Mouse (Mus musculus) embryo, embryonic 9.5 days (tissue): ENCODE results near the gene Gm28053.

ENCODE experiments used
- DNase-seq: peaks from one replicate; pipeline ENCODE4 v3.0.0-alpha.2; 2017; ENCODE audit errors: extremely low spot score

Gene Gm28053

GRCm38 (mm10) chr6:48692962-48693361, 25.4 kb upstream of the Gm28053 start:
- no peak for DNase-seq

GRCm38 (mm10) chr6:48696830-48697554, 21.4 kb upstream of the Gm28053 start:
- DNase-seq = no peak

GRCm38 (mm10) chr6:48697555-48697930, 20.9 kb upstream of the Gm28053 start:
- DNase-seq = no peak

- no peak for DNase-seq
These were observed 20.1 kb upstream of the Gm28053 start for GRCm38 (mm10) chr6:48698066-48698856.

- DNase-seq = no peak
These were observed 19.5 kb upstream of the Gm28053 start for GRCm38 (mm10) chr6:48698888-48699287.

GRCm38 (mm10) chr6:48700251-48701075, 17.9 kb upstream of the Gm28053 start:
- no peak for DNase-seq

- DNase-seq = no peak
These were observed 16.3 kb upstream of the Gm28053 start for GRCm38 (mm10) chr6:48702146-48702545.

- DNase-seq = no peak
These were observed 15.8 kb upstream of the Gm28053 start for GRCm38 (mm10) chr6:48702601-48703000.

GRCm38 (mm10) chr6:48704146-48704545, 14.3 kb upstream of the Gm28053 start:
- no peak for DNase-seq

- DNase-seq = no peak
These were observed 12.3 kb upstream of the Gm28053 start for GRCm38 (mm10) chr6:48706130-48706529.

GRCm38 (mm10) chr6:48720326-48720725, 1.9 kb downstream of the Gm28053 start:
- no peak for DNase-seq

GRCm38 (mm10) chr6:48723468-48723867, 5.1 kb downstream of the Gm28053 start:
- DNase-seq = no peak

- no peak for DNase-seq
These were observed 7.1 kb downstream of the Gm28053 start for GRCm38 (mm10) chr6:48725476-48725875.

GRCm38 (mm10) chr6:48727761-48728160, 9.4 kb downstream of the Gm28053 start:
- no peak for DNase-seq

GRCm38 (mm10) chr6:48732864-48733304, 14.5 kb downstream of the Gm28053 start:
- DNase-seq = no peak

- no peak for DNase-seq
These were observed 15.3 kb downstream of the Gm28053 start for GRCm38 (mm10) chr6:48733660-48734059.

- no peak for DNase-seq
These were observed 18.6 kb downstream of the Gm28053 start for GRCm38 (mm10) chr6:48737053-48737452.

- DNase-seq = no peak
These were observed 19.3 kb downstream of the Gm28053 start for GRCm38 (mm10) chr6:48737688-48738087.

- no peak for DNase-seq
These were observed 20.8 kb downstream of the Gm28053 start, which contains the start of gene Gimap1 for GRCm38 (mm10) chr6:48738961-48739779. Gene Gimap1, plus strand, starts transcription at chr6:48739054.

GRCm38 (mm10) chr6:48739780-48740055, 21.3 kb downstream of the Gm28053 start:
- DNase-seq = no peak

GRCm38 (mm10) chr6:48740501-48741169, 22.2 kb downstream of the Gm28053 start:
- no peak for DNase-seq
